Mouse (Mus musculus): ENCODE measurements around the gene Zp2. TPM values are rescaled to one million over a fixed set of nuclear protein-coding genes. Genes with fewer than 3 reads are reported as not detected.
A peak's percentile ranks its signal among the peaks of the same experiment; 100 is the strongest.

Gene Zp2
- polyA plus RNA-seq, 1 experiment from 2014 or later = not detected

DNA sequence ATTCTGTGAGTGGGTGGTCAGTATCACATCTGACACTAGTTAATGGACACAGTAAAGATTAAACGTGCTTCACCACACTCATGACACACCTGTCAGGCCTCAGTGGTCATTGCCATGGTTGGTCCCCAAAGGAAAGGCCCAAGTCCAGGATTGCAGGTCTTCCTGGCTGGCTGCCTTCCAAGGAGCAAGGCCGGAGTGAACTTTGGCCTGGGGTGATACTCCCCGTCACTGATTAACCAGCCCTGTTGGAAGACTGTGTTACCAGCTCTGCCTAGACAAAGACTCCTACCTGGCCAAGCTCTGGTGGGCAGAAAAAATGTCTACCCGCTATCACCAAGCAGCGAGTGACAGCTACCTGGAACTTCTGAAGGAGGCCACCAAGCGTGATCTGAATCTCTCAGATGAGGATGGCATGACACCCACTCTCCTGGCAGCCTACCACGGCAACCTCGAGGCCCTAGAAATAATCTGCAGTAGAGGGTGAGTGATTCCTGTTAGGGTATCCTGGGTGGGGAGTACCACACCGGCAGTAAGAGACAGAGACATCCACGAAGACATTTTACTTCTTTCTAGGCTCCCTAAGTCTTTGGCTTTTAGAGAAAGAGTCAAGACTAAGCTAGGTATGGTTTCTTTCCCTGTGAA lies 28.6 kb upstream of the Zp2 start, which contains the start of gene Anks4b:
TSS of gene Anks4b (plus strand) at position 256 of the 642 bp plus-strand sequence.
- no peak within 1 kb of the TSS for H3K4me3 ChIP-seq
- no peaks in the 10 kb centered on the region for H3K27me3 ChIP-seq (replicated peaks)
- ATAC-seq (replicated peaks) = no peak
- H3K4me1 ChIP-seq = no peaks in the 10 kb centered on the region
- 87% methylated on average over 10 of the region's 10 CpGs for WGBS
- H3K9me3 ChIP-seq = no peaks in the 10 kb centered on the region
- no peak within 1 kb of the TSS for H3K9ac ChIP-seq
- no peak within 1 kb of the TSS for H3K4me2 ChIP-seq
- no peaks in the 10 kb centered on the region for H3K36me3 ChIP-seq (replicated peaks)
- H3K27ac ChIP-seq = no peak within 1 kb of the TSS

GRCm38 (mm10) chr7:120172188-120172700 lies 27.2 kb upstream of the Zp2 start:
- Histone ChIP-seq H3K27me3 (replicated peaks) (no peaks in the 10 kb centered on the region), H3K27ac (no peak overlapping the region), H3K9me3 (no peaks in the 10 kb centered on the region), H3K4me3 (no peak overlapping the region), H3K9ac (no peak overlapping the region), H3K36me3 (replicated peaks) (no peaks in the 10 kb centered on the region), H3K4me1 (no peaks in the 10 kb centered on the region), H3K4me2 (no peak overlapping the region)
- ATAC-seq (replicated peaks) = no peak
- WGBS = 92% methylated on average over 1 of the region's 1 CpGs

DNA sequence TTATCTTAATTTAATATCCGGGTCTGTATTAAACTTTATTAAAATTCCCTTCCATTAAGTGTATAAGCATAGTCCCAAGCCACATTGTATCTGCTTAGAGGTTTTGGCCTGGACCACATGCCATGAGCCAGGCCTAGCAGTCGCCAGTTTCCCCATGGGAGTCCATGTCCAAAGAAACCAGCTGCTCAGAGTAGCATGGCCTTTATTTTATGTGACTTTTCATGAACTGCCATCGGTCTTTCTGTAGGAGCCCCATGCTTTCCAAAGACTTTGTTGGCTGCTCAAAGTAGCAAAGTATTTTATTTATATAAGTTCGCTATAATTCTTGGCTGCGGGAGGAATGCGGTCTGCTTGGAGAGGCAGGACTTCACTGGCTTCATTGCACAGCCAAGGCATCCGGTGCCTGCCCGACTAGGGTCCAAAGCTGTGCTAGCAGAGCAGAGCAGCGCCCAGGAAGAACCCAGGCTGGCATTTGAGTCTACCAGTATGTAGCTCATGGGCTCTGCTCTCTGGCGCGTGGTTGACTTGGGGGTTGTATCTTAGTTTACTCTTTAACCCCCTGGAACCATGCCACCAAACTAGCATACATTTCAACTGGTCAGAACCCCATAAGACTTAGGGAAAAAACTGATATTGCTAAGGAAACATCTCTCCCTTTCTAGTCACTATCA lies 18.6 kb upstream of the Zp2 start:
- ATAC-seq (replicated peaks) = no peak
- H3K4me3 ChIP-seq = no peak overlapping the region
- no peak overlapping the region for H3K4me2 ChIP-seq
- H3K27me3 ChIP-seq (replicated peaks) = peaks cover 4% of the 10 kb centered on the region; the same call in 1 of the 2 replicates
- no peaks in the 10 kb centered on the region for H3K4me1 ChIP-seq
- H3K36me3 ChIP-seq (replicated peaks) = no peaks in the 10 kb centered on the region
- H3K9ac ChIP-seq = no peak overlapping the region
- H3K27ac ChIP-seq = no peak overlapping the region
- 90% methylated on average over 11 of the region's 11 CpGs for whole genome bisulfite sequencing
- no peaks in the 10 kb centered on the region for H3K9me3 ChIP-seq

- Histone ChIP-seq H3K9me3 (no peaks in the 10 kb centered on the region), H3K27ac (no peak overlapping the region), H3K9ac (no peak overlapping the region), H3K4me1 (peaks cover 12% of the 10 kb centered on the region; the same call in 1 of the 2 replicates), H3K27me3 (replicated peaks) (peaks cover 4% of the 10 kb centered on the region; the same call in 1 of the 2 replicates), H3K36me3 (replicated peaks) (no peaks in the 10 kb centered on the region), H3K4me2 (no peak overlapping the region), H3K4me3 (no peak overlapping the region)
- ATAC-seq (replicated peaks) = peak; percentile 62; the same call in 1 of the 2 replicates
- 29% methylated on average over 4 of the region's 4 CpGs for WGBS
Measured at GRCm38 (mm10) chr7:120158121-120158613, 13.1 kb upstream of the Zp2 start.

DNA sequence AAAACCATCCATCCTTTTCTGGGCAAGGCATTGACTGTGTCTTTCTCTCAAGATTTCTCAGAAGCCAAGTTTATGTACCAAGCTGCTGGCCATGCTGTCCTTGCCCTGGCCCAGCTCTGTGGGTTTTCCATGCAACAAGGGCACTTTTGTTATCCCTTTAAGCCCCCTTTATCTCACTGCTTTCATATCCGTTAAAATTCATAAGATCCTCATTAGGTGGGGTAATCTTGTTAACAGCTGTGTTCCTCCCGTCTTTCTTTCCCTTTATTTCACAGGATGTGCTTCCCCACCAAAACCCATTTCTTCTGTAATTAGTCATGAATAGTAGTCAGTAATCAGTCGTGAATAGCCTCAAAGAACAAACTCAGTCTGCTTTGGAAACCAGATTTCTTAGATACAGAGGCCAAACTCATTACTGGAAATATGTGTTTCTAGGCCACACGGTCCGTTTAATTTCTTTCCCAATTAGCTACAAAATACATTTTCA lies 12.5 kb upstream of the Zp2 start:
- peaks cover 12% of the 10 kb centered on the region; the same call in 1 of the 2 replicates for H3K4me1 ChIP-seq
- H3K9me3 ChIP-seq = no peaks in the 10 kb centered on the region
- no peak overlapping the region for H3K9ac ChIP-seq
- H3K27me3 ChIP-seq (replicated peaks) = peaks cover 4% of the 10 kb centered on the region; the same call in 1 of the 2 replicates
- no peak overlapping the region for H3K27ac ChIP-seq
- H3K4me2 ChIP-seq = no peak overlapping the region
- ATAC-seq (replicated peaks) = peak; percentile 78
- no peak overlapping the region for H3K4me3 ChIP-seq
- H3K36me3 ChIP-seq (replicated peaks) = no peaks in the 10 kb centered on the region
- 17% methylated on average over 5 of the region's 5 CpGs for WGBS

DNA sequence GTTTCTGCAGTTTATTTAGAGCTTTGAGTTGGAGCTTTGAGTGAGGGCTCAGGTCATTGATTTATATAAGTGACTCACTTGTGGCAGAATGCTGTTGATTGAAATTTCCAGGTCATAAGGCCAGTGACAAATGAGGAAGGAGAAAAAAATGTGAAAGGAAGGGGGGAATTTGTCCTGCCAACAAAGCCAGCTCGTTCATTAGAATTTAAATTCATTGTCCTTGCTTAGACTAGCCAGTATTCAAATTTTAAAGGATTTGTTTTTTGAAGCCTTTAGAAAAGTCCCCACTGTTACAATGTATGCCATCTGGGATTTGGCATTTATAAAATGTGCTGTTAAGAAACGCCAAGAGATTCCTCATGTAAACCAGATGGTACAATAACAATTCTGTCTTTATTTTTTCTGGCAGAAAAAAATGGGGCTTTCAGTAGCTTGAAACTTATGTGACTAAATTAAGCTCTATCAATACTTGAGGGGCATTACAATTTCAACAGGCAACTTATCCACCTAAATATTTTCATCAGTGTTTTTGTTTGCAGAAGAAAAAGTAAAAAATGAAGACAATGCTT lies 11.8 kb upstream of the Zp2 start:
- H3K4me2 ChIP-seq = no peak overlapping the region
- no peak overlapping the region for H3K9ac ChIP-seq
- H3K27ac ChIP-seq = no peak overlapping the region
- no peaks in the 10 kb centered on the region for H3K36me3 ChIP-seq (replicated peaks)
- H3K4me3 ChIP-seq = no peak overlapping the region
- ATAC-seq (replicated peaks) = no peak
- H3K27me3 ChIP-seq (replicated peaks) = peaks cover 4% of the 10 kb centered on the region; the same call in 1 of the 2 replicates
- no peaks in the 10 kb centered on the region for H3K9me3 ChIP-seq
- WGBS = 15% methylated on average over 2 of the region's 2 CpGs
- H3K4me1 ChIP-seq = peaks cover 12% of the 10 kb centered on the region; the same call in 1 of the 2 replicates

DNA sequence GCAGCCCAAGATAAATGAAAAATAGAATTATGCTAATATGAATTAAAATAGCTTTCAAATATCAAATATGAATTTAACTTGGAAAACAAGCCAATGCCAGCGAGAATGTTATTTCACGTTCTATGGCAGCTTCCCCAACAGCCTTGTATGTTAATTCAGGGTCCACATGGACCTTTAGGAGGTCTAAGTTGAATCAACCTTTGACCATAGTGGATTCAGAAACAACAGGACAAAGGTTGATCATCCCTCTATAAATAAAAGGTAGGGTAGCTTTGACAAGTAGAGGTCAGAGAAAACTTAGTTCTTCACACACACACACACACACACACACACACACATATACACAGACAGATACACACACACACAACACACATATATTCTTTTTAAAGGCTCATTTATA lies 5.8 kb upstream of the Zp2 start:
- ATAC-seq (replicated peaks) = no peak
- 89% methylated on average over 2 of the region's 2 CpGs for WGBS
- H3K4me2 ChIP-seq = no peak overlapping the region

DNA sequence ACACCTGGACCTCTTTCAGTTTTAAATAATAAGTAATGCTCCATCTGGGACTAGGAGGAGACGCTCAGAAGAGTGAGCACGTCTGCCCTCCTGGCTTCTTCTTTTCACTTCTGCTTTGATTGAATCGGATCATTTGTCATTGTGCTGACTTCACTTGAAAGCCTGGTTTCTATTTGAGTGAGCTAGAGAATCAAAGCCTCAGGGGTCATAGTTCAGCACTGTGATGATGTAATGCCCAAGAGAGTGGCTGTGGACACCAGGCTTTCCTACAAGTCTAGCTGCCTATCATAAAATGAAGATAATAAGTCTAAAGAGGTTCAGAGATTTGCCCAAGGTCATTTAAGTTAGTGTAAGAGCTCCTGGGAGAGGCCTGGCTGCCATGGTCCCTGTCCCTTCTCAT lies 5.2 kb upstream of the Zp2 start:
- Histone ChIP-seq H3K27me3 (replicated peaks) (no peaks in the 10 kb centered on the region), H3K9ac (no peak overlapping the region), H3K4me1 (no peaks in the 10 kb centered on the region), H3K27ac (no peak overlapping the region), H3K9me3 (no peaks in the 10 kb centered on the region), H3K4me3 (no peak overlapping the region), H3K36me3 (replicated peaks) (no peaks in the 10 kb centered on the region), H3K4me2 (no peak overlapping the region)
- ATAC-seq (replicated peaks) = no peak
- WGBS = 13% methylated on average over 3 of the region's 3 CpGs

More for the DNA sequence above, 5.8 kb upstream of the Zp2 start:
- no peaks in the 10 kb centered on the region for H3K36me3 ChIP-seq (replicated peaks)
- H3K27ac ChIP-seq = no peak overlapping the region
- H3K27me3 ChIP-seq (replicated peaks) = no peaks in the 10 kb centered on the region
- no peak overlapping the region for H3K4me3 ChIP-seq
- H3K9me3 ChIP-seq = no peaks in the 10 kb centered on the region
- no peaks in the 10 kb centered on the region for H3K4me1 ChIP-seq
- H3K9ac ChIP-seq = no peak overlapping the region

GRCm38 (mm10) chr7:120142743-120143142 lies 2.3 kb downstream of the Zp2 start:
- WGBS = 83% methylated on average over 1 of the region's 1 CpGs
- no peak for ATAC-seq (replicated peaks)

DNA sequence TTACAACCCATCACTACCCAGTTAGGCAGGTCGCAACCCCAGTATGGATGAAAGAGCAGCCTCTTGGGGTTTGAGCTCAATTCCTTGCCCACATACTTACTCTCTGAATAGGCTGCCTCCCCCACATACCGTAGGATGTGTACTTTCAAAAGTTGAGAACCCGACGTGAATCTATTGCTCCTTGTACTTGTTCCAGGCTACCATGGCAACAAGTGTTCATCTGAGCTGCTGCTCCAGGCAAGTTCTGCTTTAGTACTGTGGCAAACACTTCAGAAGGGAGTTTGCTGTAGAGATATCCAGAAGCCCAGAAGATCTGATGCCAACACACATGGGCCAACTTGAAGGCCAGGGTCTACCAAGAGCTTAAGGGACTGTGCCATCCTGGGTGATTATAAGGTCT lies 16.1 kb downstream of the Zp2 start:
- H3K9ac ChIP-seq = no peak overlapping the region
- 50% methylated on average over 4 of the region's 4 CpGs for WGBS
- H3K4me2 ChIP-seq = no peak overlapping the region
- H3K27me3 ChIP-seq (replicated peaks) = no peaks in the 10 kb centered on the region
- no peaks in the 10 kb centered on the region for H3K36me3 ChIP-seq (replicated peaks)
- no peak overlapping the region for H3K27ac ChIP-seq
- H3K4me1 ChIP-seq = no peaks in the 10 kb centered on the region
- no peaks in the 10 kb centered on the region for H3K9me3 ChIP-seq
- no peak overlapping the region for H3K4me3 ChIP-seq
- ATAC-seq (replicated peaks) = no peak

More at GRCm38 (mm10) chr7:120142743-120143142, 2.3 kb downstream of the Zp2 start:
- no peaks in the 10 kb centered on the region for H3K36me3 ChIP-seq (replicated peaks)
- no peaks in the 10 kb centered on the region for H3K4me1 ChIP-seq
- no peak overlapping the region for H3K27ac ChIP-seq
- H3K4me2 ChIP-seq = no peak overlapping the region
- H3K9me3 ChIP-seq = no peaks in the 10 kb centered on the region
- H3K9ac ChIP-seq = no peak overlapping the region
- no peaks in the 10 kb centered on the region for H3K27me3 ChIP-seq (replicated peaks)
- no peak overlapping the region for H3K4me3 ChIP-seq

- no peak overlapping the region for H3K9ac ChIP-seq
- H3K4me1 ChIP-seq = no peaks in the 10 kb centered on the region
- ATAC-seq (replicated peaks) = no peak
- H3K36me3 ChIP-seq (replicated peaks) = no peaks in the 10 kb centered on the region
- H3K4me2 ChIP-seq = no peak overlapping the region
- no peaks in the 10 kb centered on the region for H3K9me3 ChIP-seq
- H3K27ac ChIP-seq = no peak overlapping the region
- no peaks in the 10 kb centered on the region for H3K27me3 ChIP-seq (replicated peaks)
- WGBS = 55% methylated on average over 4 of the region's 4 CpGs
- no peak overlapping the region for H3K4me3 ChIP-seq
Measured at GRCm38 (mm10) chr7:120127686-120128059, 17.4 kb downstream of the Zp2 start.

GRCm38 (mm10) chr7:120126976-120127685 lies 18.0 kb downstream of the Zp2 start:
- Histone ChIP-seq H3K4me2 (no peak overlapping the region), H3K9me3 (no peaks in the 10 kb centered on the region), H3K27me3 (replicated peaks) (no peaks in the 10 kb centered on the region), H3K36me3 (replicated peaks) (no peaks in the 10 kb centered on the region), H3K27ac (no peak overlapping the region), H3K4me3 (no peak overlapping the region), H3K4me1 (no peaks in the 10 kb centered on the region), H3K9ac (no peak overlapping the region)
- 16% methylated on average over 5 of the region's 5 CpGs for WGBS
- no peak for ATAC-seq (replicated peaks)
